Mouse (Mus musculus) left cerebral cortex, adult 11 months (tissue): ENCODE results near the gene Rbfox3.

Experiments
- DNase-seq: peaks from one replicate; pipeline ENCODE4 v3.0.0; 2022; ENCODE audit warnings: low spot score

The Rbfox3 gene

GRCm38 (mm10) chr11:118726430-118726829 is 185.0 kb downstream of the Rbfox3 start:
- no peak for DNase-seq

GRCm38 (mm10) chr11:118724423-118724822 is 187.0 kb downstream of the Rbfox3 start:
- no peak for DNase-seq

GRCm38 (mm10) chr11:118723166-118723565 is 188.2 kb downstream of the Rbfox3 start:
- no peak for DNase-seq

- no peak for DNase-seq
These were observed 189.5 kb downstream of the Rbfox3 start for GRCm38 (mm10) chr11:118721898-118722297.

GRCm38 (mm10) chr11:118714601-118715524 is 196.5 kb downstream of the Rbfox3 start:
- no peak for DNase-seq

GRCm38 (mm10) chr11:118712761-118713160 is 198.6 kb downstream of the Rbfox3 start:
- DNase-seq = no peak

- no peak for DNase-seq
These were observed 199.3 kb downstream of the Rbfox3 start for GRCm38 (mm10) chr11:118712058-118712457.

GRCm38 (mm10) chr11:118710035-118710434 is 201.4 kb downstream of the Rbfox3 start:
- DNase-seq = no peak

GRCm38 (mm10) chr11:118696226-118696930 is 215.0 kb downstream of the Rbfox3 start:
- DNase-seq = no peak

GRCm38 (mm10) chr11:118693276-118693675 is 218.1 kb downstream of the Rbfox3 start:
- no peak for DNase-seq

- DNase-seq = no peak
These were observed 221.1 kb downstream of the Rbfox3 start for GRCm38 (mm10) chr11:118690262-118690661.

GRCm38 (mm10) chr11:118685397-118685796 is 226.0 kb downstream of the Rbfox3 start:
- no peak for DNase-seq

GRCm38 (mm10) chr11:118684665-118685064 is 226.7 kb downstream of the Rbfox3 start:
- no peak for DNase-seq

- no peak for DNase-seq
These were observed 230.7 kb downstream of the Rbfox3 start for GRCm38 (mm10) chr11:118680699-118681098.

- DNase-seq = no peak
These were observed 231.5 kb downstream of the Rbfox3 start for GRCm38 (mm10) chr11:118679736-118680410.

- no peak for DNase-seq
These were observed 232.8 kb downstream of the Rbfox3 start for GRCm38 (mm10) chr11:118678515-118679104.

- DNase-seq = no peak
These were observed 234.1 kb downstream of the Rbfox3 start for GRCm38 (mm10) chr11:118677277-118677676.

- DNase-seq = no peak
These were observed 235.0 kb downstream of the Rbfox3 start for GRCm38 (mm10) chr11:118676364-118676763.

GRCm38 (mm10) chr11:118671958-118672357 is 239.4 kb downstream of the Rbfox3 start:
- no peak for DNase-seq

GRCm38 (mm10) chr11:118671216-118671615 is 240.2 kb downstream of the Rbfox3 start:
- no peak for DNase-seq

GRCm38 (mm10) chr11:118669820-118670219 is 241.6 kb downstream of the Rbfox3 start:
- DNase-seq = no peak

- DNase-seq = no peak
These were observed 243.0 kb downstream of the Rbfox3 start for GRCm38 (mm10) chr11:118668351-118668750.
